Mouse (Mus musculus): Measurements from ENCODE around the gene Slco2a1. TPM values are rescaled to one million over a fixed set of nuclear protein-coding genes. Genes with fewer than 3 reads are reported as not detected.

The Slco2a1 gene
- polyA plus RNA-seq, 1 experiment from 2014 or later, result 0.68 TPM

- Histone ChIP-seq H3K9ac (no peak overlapping the region), H3K4me1 (no peaks in the 10 kb centered on the region), H3K4me2 (no peak overlapping the region), H3K9me3 (no peaks in the 10 kb centered on the region), H3K27ac (no peak overlapping the region), H3K4me3 (replicated peaks) (no peak overlapping the region), H3K36me3 (replicated peaks) (no peaks in the 10 kb centered on the region), H3K27me3 (no peaks in the 10 kb centered on the region)
- WGBS, result 71% methylated on average over 4 of the region's 4 CpGs
- no peak for ATAC-seq (ENCODE audit: low FRiP score)
Observed at GRCm38 (mm10) chr9:103024116-103024515, 35.6 kb downstream of the Slco2a1 start.

GRCm38 (mm10) chr9:103027150-103027889 lies 38.8 kb downstream of the Slco2a1 start:
- Histone ChIP-seq H3K36me3 (replicated peaks) (no peaks in the 10 kb centered on the region), H3K9me3 (no peaks in the 10 kb centered on the region), H3K9ac (no peak overlapping the region), H3K27ac (no peak overlapping the region), H3K4me3 (replicated peaks) (no peak overlapping the region), H3K4me1 (no peaks in the 10 kb centered on the region), H3K27me3 (no peaks in the 10 kb centered on the region), H3K4me2 (no peak overlapping the region)
- ATAC-seq (ENCODE audit: low FRiP score), result no peak
- WGBS, result 81% methylated on average over 11 of the region's 11 CpGs

- WGBS, result 63% methylated on average over 8 of the region's 8 CpGs
- Histone ChIP-seq H3K4me3 (replicated peaks) (no peak overlapping the region), H3K4me2 (no peak overlapping the region), H3K4me1 (no peaks in the 10 kb centered on the region), H3K27ac (no peak overlapping the region), H3K9me3 (no peaks in the 10 kb centered on the region), H3K27me3 (no peaks in the 10 kb centered on the region), H3K36me3 (replicated peaks) (no peaks in the 10 kb centered on the region), H3K9ac (no peak overlapping the region)
- ATAC-seq (ENCODE audit: low FRiP score), result no peak
Observed at GRCm38 (mm10) chr9:103029012-103029411, 40.5 kb downstream of the Slco2a1 start.

- H3K27ac ChIP-seq, result no peak overlapping the region
- no peaks in the 10 kb centered on the region for H3K9me3 ChIP-seq
- H3K4me3 ChIP-seq (replicated peaks), result no peak overlapping the region
- no peaks in the 10 kb centered on the region for H3K27me3 ChIP-seq
- H3K4me2 ChIP-seq, result no peak overlapping the region
- ATAC-seq (ENCODE audit: low FRiP score), result no peak
- H3K36me3 ChIP-seq (replicated peaks), result no peaks in the 10 kb centered on the region
- no peak overlapping the region for H3K9ac ChIP-seq
- H3K4me1 ChIP-seq, result no peaks in the 10 kb centered on the region
- WGBS, result 82% methylated on average over 2 of the region's 2 CpGs
Observed at GRCm38 (mm10) chr9:103030041-103030440, 41.5 kb downstream of the Slco2a1 start.

GRCm38 (mm10) chr9:103031211-103031610 lies 42.7 kb downstream of the Slco2a1 start:
- WGBS, result 86% methylated on average over 5 of the region's 5 CpGs
- H3K36me3 ChIP-seq (replicated peaks), result no peaks in the 10 kb centered on the region
- H3K9ac ChIP-seq, result no peak overlapping the region
- H3K4me1 ChIP-seq, result no peaks in the 10 kb centered on the region
- H3K27me3 ChIP-seq, result no peaks in the 10 kb centered on the region
- H3K4me2 ChIP-seq, result no peak overlapping the region
- no peak overlapping the region for H3K27ac ChIP-seq
- H3K4me3 ChIP-seq (replicated peaks), result no peak overlapping the region
- H3K9me3 ChIP-seq, result no peaks in the 10 kb centered on the region
- ATAC-seq (ENCODE audit: low FRiP score), result no peak

GRCm38 (mm10) chr9:103032193-103032592 lies 43.7 kb downstream of the Slco2a1 start:
- Histone ChIP-seq H3K9me3 (no peaks in the 10 kb centered on the region), H3K9ac (no peak overlapping the region), H3K4me2 (no peak overlapping the region), H3K4me1 (no peaks in the 10 kb centered on the region), H3K27ac (no peak overlapping the region), H3K36me3 (replicated peaks) (no peaks in the 10 kb centered on the region), H3K27me3 (no peaks in the 10 kb centered on the region), H3K4me3 (replicated peaks) (no peak overlapping the region)
- WGBS, result 94% methylated on average over 8 of the region's 8 CpGs
- ATAC-seq (ENCODE audit: low FRiP score), result no peak

- Histone ChIP-seq H3K4me3 (replicated peaks) (no peak overlapping the region), H3K27me3 (no peaks in the 10 kb centered on the region)
- WGBS, result 84% methylated on average over 3 of the region's 3 CpGs
Observed at GRCm38 (mm10) chr9:103033381-103033780, 44.9 kb downstream of the Slco2a1 start.

GRCm38 (mm10) chr9:103036971-103037391 lies 48.5 kb downstream of the Slco2a1 start:
- no peak overlapping the region for H3K4me3 ChIP-seq (replicated peaks)
- WGBS, result 89% methylated on average over 8 of the region's 8 CpGs

More at GRCm38 (mm10) chr9:103033381-103033780, 44.9 kb downstream of the Slco2a1 start:
- Histone ChIP-seq H3K9ac (no peak overlapping the region), H3K27ac (no peak overlapping the region), H3K9me3 (no peaks in the 10 kb centered on the region), H3K36me3 (replicated peaks) (no peaks in the 10 kb centered on the region), H3K4me1 (no peaks in the 10 kb centered on the region), H3K4me2 (no peak overlapping the region)
- no peak for ATAC-seq (ENCODE audit: low FRiP score)

GRCm38 (mm10) chr9:103038266-103038665 lies 49.8 kb downstream of the Slco2a1 start:
- H3K9ac ChIP-seq, result no peak overlapping the region
- ATAC-seq (ENCODE audit: low FRiP score), result no peak
- no peak overlapping the region for H3K4me2 ChIP-seq
- no peak overlapping the region for H3K27ac ChIP-seq
- H3K4me3 ChIP-seq (replicated peaks), result no peak overlapping the region
- no peaks in the 10 kb centered on the region for H3K36me3 ChIP-seq (replicated peaks)
- 84% methylated on average over 2 of the region's 2 CpGs for WGBS
- no peaks in the 10 kb centered on the region for H3K4me1 ChIP-seq
- H3K9me3 ChIP-seq, result no peaks in the 10 kb centered on the region
- no peaks in the 10 kb centered on the region for H3K27me3 ChIP-seq

More at GRCm38 (mm10) chr9:103036971-103037391, 48.5 kb downstream of the Slco2a1 start:
- Histone ChIP-seq H3K4me2 (no peak overlapping the region), H3K36me3 (replicated peaks) (no peaks in the 10 kb centered on the region), H3K9ac (no peak overlapping the region), H3K27me3 (no peaks in the 10 kb centered on the region), H3K4me1 (no peaks in the 10 kb centered on the region), H3K27ac (no peak overlapping the region), H3K9me3 (no peaks in the 10 kb centered on the region)
- ATAC-seq (ENCODE audit: low FRiP score), result no peak

- 89% methylated on average over 7 of the region's 7 CpGs for WGBS
- Histone ChIP-seq H3K4me3 (replicated peaks) (no peak overlapping the region), H3K36me3 (replicated peaks) (no peaks in the 10 kb centered on the region), H3K27me3 (no peaks in the 10 kb centered on the region), H3K4me1 (no peaks in the 10 kb centered on the region), H3K9ac (no peak overlapping the region), H3K27ac (no peak overlapping the region), H3K9me3 (no peaks in the 10 kb centered on the region), H3K4me2 (no peak overlapping the region)
- ATAC-seq (ENCODE audit: low FRiP score), result no peak
Observed at GRCm38 (mm10) chr9:103038705-103039104, 50.2 kb downstream of the Slco2a1 start.

GRCm38 (mm10) chr9:103040581-103040980 lies 52.1 kb downstream of the Slco2a1 start:
- 84% methylated on average over 2 of the region's 2 CpGs for WGBS
- no peaks in the 10 kb centered on the region for H3K36me3 ChIP-seq (replicated peaks)
- no peak overlapping the region for H3K27ac ChIP-seq
- no peak overlapping the region for H3K9ac ChIP-seq
- H3K4me3 ChIP-seq (replicated peaks), result no peak overlapping the region
- ATAC-seq (ENCODE audit: low FRiP score), result no peak
- no peaks in the 10 kb centered on the region for H3K4me1 ChIP-seq
- H3K9me3 ChIP-seq, result no peaks in the 10 kb centered on the region
- no peaks in the 10 kb centered on the region for H3K27me3 ChIP-seq
- H3K4me2 ChIP-seq, result no peak overlapping the region

GRCm38 (mm10) chr9:103045406-103045805 lies 56.9 kb downstream of the Slco2a1 start:
- Histone ChIP-seq H3K4me1 (no peaks in the 10 kb centered on the region), H3K27me3 (no peaks in the 10 kb centered on the region), H3K9me3 (no peaks in the 10 kb centered on the region), H3K27ac (no peak overlapping the region), H3K4me2 (no peak overlapping the region), H3K9ac (no peak overlapping the region), H3K36me3 (replicated peaks) (no peaks in the 10 kb centered on the region), H3K4me3 (replicated peaks) (no peak overlapping the region)
- 71% methylated on average over 1 of the region's 1 CpGs for WGBS
- no peak for ATAC-seq (ENCODE audit: low FRiP score)

- Histone ChIP-seq H3K27ac (no peak overlapping the region), H3K27me3 (no peaks in the 10 kb centered on the region), H3K4me1 (no peaks in the 10 kb centered on the region), H3K9me3 (no peaks in the 10 kb centered on the region), H3K4me3 (replicated peaks) (no peak overlapping the region), H3K36me3 (replicated peaks) (no peaks in the 10 kb centered on the region), H3K4me2 (no peak overlapping the region), H3K9ac (no peak overlapping the region)
- 90% methylated on average over 7 of the region's 7 CpGs for WGBS
- ATAC-seq (ENCODE audit: low FRiP score), result no peak
Observed at GRCm38 (mm10) chr9:103049049-103049511, 60.6 kb downstream of the Slco2a1 start.

Data from forebrain, embryonic 12.5 days (tissue).